Comparison of ENCODE assay signal across 16 mouse cellular contexts in genomic region chr16:19884535-19884934, GRCm38 (mm10).
DNase-seq lines count a peak whose midpoint lies in the region; ATAC-seq and TF ChIP-seq lines count a peak whose summit lies in the region.
"Had no signal": no experiment of that assay in that cellular context is flagged by ENCODE, and none has a peak within 500 bp of the region (broad histone marks: within the 10 kb centered on the region; RNA-seq: fewer than 3 reads in every experiment).

No protein-coding gene starts in this region.

- ATAC-seq in embryonic facial prominence, embryonic 15.5 days (ENCODE audit: insufficient number of reproducible peaks, low FRiP score, low TSS enrichment, low read depth) = no peak
- ATAC-seq in kidney, postnatal 0 days (replicated peaks; ENCODE audit: low FRiP score, low read depth) = no peak; the same call in 1 of the 2 replicates
- no peak for ATAC-seq in midbrain, embryonic 15.5 days (replicated peaks)

- H3K4me2 ChIP-seq in embryonic facial prominence, embryonic 15.5 days (replicated peaks) = no peak overlapping the region
- no peak overlapping the region for H3K4me2 ChIP-seq in kidney, postnatal 0 days (ENCODE audit: low read length)
- no peak overlapping the region for H3K4me2 ChIP-seq in midbrain, embryonic 15.5 days
- H3K4me2 ChIP-seq: embryonic facial prominence, embryonic 12.5 days; forebrain, embryonic 12.5 days; heart, embryonic 11.5 days; neural tube, embryonic 12.5 days had no signal

- H3K4me1 ChIP-seq in embryonic facial prominence, embryonic 15.5 days = no peaks in the 10 kb centered on the region
- H3K4me1 ChIP-seq in embryonic facial prominence, embryonic 10.5 days = no peaks in the 10 kb centered on the region
- no peaks in the 10 kb centered on the region for H3K4me1 ChIP-seq in kidney, postnatal 0 days (replicated peaks; ENCODE audit: insufficient read depth, low read length)
- no peaks in the 10 kb centered on the region for H3K4me1 ChIP-seq in midbrain, embryonic 15.5 days
- H3K4me1 ChIP-seq: embryonic facial prominence, embryonic 12.5 days; forebrain, embryonic 12.5 days; neural tube, embryonic 12.5 days had no signal

- H3K9me3 ChIP-seq in embryonic facial prominence, embryonic 15.5 days (replicated peaks) = no peaks in the 10 kb centered on the region
- no peaks in the 10 kb centered on the region for H3K9me3 ChIP-seq in embryonic facial prominence, embryonic 10.5 days
- no peaks in the 10 kb centered on the region for H3K9me3 ChIP-seq in kidney, postnatal 0 days (replicated peaks; ENCODE audit: low read length)
- H3K9me3 ChIP-seq in midbrain, embryonic 15.5 days = no peaks in the 10 kb centered on the region
- H3K9me3 ChIP-seq: embryonic facial prominence, embryonic 12.5 days; forebrain, embryonic 12.5 days; neural tube, embryonic 12.5 days had no signal

- no peaks in the 10 kb centered on the region for H3K36me3 ChIP-seq in embryonic facial prominence, embryonic 15.5 days
- H3K36me3 ChIP-seq in embryonic facial prominence, embryonic 10.5 days (replicated peaks) = no peaks in the 10 kb centered on the region
- H3K36me3 ChIP-seq in kidney, postnatal 0 days (ENCODE audit: insufficient read depth, low read length) = no peaks in the 10 kb centered on the region
- no peaks in the 10 kb centered on the region for H3K36me3 ChIP-seq in midbrain, embryonic 15.5 days (replicated peaks)
- H3K36me3 ChIP-seq: embryonic facial prominence, embryonic 12.5 days; forebrain, embryonic 12.5 days; neural tube, embryonic 12.5 days had no signal

- H3K4me3 ChIP-seq in embryonic facial prominence, embryonic 15.5 days (replicated peaks) = no peak overlapping the region
- no peak overlapping the region for H3K4me3 ChIP-seq in embryonic facial prominence, embryonic 10.5 days
- H3K4me3 ChIP-seq in kidney, postnatal 0 days (replicated peaks; ENCODE audit: low read depth, low read length) = no peak overlapping the region
- no peak overlapping the region for H3K4me3 ChIP-seq in midbrain, embryonic 15.5 days
- H3K4me3 ChIP-seq: embryonic facial prominence, embryonic 12.5 days; forebrain, embryonic 12.5 days; neural tube, embryonic 12.5 days had no signal

- DNase-seq in embryonic facial prominence, embryonic 10.5 days (ENCODE audit: low spot score) = no peak
- DNase-seq in kidney, postnatal 0 days (ENCODE audit: low spot score) = peak; percentile 64
- DNase-seq in kidney, postnatal 36 days = no peak
- peak; percentile 2 for DNase-seq in brain, adult 2 months (ENCODE audit: low read depth, low spot score)
- peak; percentile 57 for DNase-seq in lung, postnatal 36 days
- DNase-seq in T-cell, adult 2 months (ENCODE audit: low spot score) = no peak
- DNase-seq: adrenal gland, postnatal 36 days; cerebellum, adult 11 months; kidney, adult 8-10 months; right cerebral cortex, postnatal 14 days had no signal

- WGBS in embryonic facial prominence, embryonic 15.5 days = 61% methylated on average over 6 of the region's 6 CpGs
- WGBS in embryonic facial prominence, embryonic 10.5 days = 90% methylated on average over 6 of the region's 6 CpGs
- WGBS in kidney, postnatal 0 days = 48% methylated on average over 6 of the region's 6 CpGs
- WGBS in midbrain, embryonic 15.5 days = 62% methylated on average over 6 of the region's 6 CpGs

- H3K9ac ChIP-seq in embryonic facial prominence, embryonic 15.5 days = no peak overlapping the region
- no peak overlapping the region for H3K9ac ChIP-seq in kidney, postnatal 0 days (ENCODE audit: low read depth, low read length)
- no peak overlapping the region for H3K9ac ChIP-seq in midbrain, embryonic 15.5 days
- H3K9ac ChIP-seq: embryonic facial prominence, embryonic 12.5 days; forebrain, embryonic 12.5 days; neural tube, embryonic 12.5 days had no signal

- H3K27ac ChIP-seq in embryonic facial prominence, embryonic 15.5 days (replicated peaks) = peak overlapping the region; percentile 44; the same call in 1 of the 2 replicates
- no peak overlapping the region for H3K27ac ChIP-seq in embryonic facial prominence, embryonic 10.5 days (replicated peaks)
- H3K27ac ChIP-seq in kidney, postnatal 0 days = no peak overlapping the region
- no peak overlapping the region for H3K27ac ChIP-seq in midbrain, embryonic 15.5 days
- H3K27ac ChIP-seq: embryonic facial prominence, embryonic 12.5 days; forebrain, embryonic 12.5 days; neural tube, embryonic 12.5 days had no signal

- TF ChIP-seq CTCF in kidney, postnatal 0 days (IDR thresholded peaks at IDR 0.05; ENCODE audit: low read depth) = no peak

- no peaks in the 10 kb centered on the region for H3K27me3 ChIP-seq in embryonic facial prominence, embryonic 15.5 days
- no peaks in the 10 kb centered on the region for H3K27me3 ChIP-seq in embryonic facial prominence, embryonic 10.5 days (replicated peaks; ENCODE audit: low read depth, poor library complexity, severe bottlenecking)
- H3K27me3 ChIP-seq in kidney, postnatal 0 days (ENCODE audit: insufficient read depth, low read length) = no peaks in the 10 kb centered on the region
- H3K27me3 ChIP-seq in midbrain, embryonic 15.5 days (replicated peaks) = no peaks in the 10 kb centered on the region
- H3K27me3 ChIP-seq: embryonic facial prominence, embryonic 12.5 days; forebrain, embryonic 12.5 days; neural tube, embryonic 12.5 days had no signal

Comparison
In these comparisons a context has a peak if more than half of its experiments do, and no peak if none do; other contexts are left out.
1. DNase-seq: peak in kidney, postnatal 0 days (single experiment), brain, adult 2 months (single experiment) and lung, postnatal 36 days (single experiment); none in embryonic facial prominence, embryonic 10.5 days (single experiment), kidney, postnatal 36 days (0 of 2) and T-cell, adult 2 months (single experiment).